Mouse (Mus musculus): ENCODE data around the gene Axin2. TPM values are rescaled to one million over a fixed set of nuclear protein-coding genes. Genes with fewer than 3 reads are reported as not detected.

Axin2 gene
- polyA plus RNA-seq, 1 experiment from 2014 or later = 11.7 TPM

DNA sequence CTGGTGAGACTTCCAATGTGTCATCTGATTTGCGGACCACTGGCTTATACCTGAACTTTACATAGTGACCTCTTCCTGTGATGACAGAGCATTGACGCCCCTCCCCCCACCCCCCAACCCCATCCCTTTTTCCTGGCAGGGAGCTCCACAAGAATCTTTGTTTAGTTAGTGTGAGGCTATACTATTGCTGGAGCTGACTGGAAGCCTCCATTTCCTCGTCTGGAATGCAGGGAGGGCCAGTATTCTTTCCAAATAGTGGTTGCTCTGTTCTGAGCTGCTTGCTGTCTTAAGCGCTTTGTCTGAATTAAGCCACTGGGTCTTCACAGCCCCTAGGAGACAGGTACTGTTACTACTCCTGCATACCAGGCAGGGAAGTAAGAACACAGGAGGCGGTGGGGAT, 53.7 kb downstream of the Axin2 start:
- Histone ChIP-seq H3K4me1 (replicated peaks; ENCODE audit: control insufficient read depth, insufficient read depth, low read length) (peaks cover 15% of the 10 kb centered on the region; the same call in 1 of the 2 replicates), H3K4me2 (replicated peaks) (no peak overlapping the region), H3K9me3 (ENCODE audit: control insufficient read depth, low read length) (no peaks in the 10 kb centered on the region), H3K4me3 (replicated peaks; ENCODE audit: low read length) (no peak overlapping the region), H3K9ac (no peak overlapping the region), H3K27me3 (ENCODE audit: control insufficient read depth, insufficient read depth, low read length) (no peaks in the 10 kb centered on the region), H3K27ac (no peak overlapping the region), H3K36me3 (replicated peaks; ENCODE audit: control insufficient read depth, insufficient read depth) (no peaks in the 10 kb centered on the region)
- no peak for ATAC-seq (ENCODE audit: low FRiP score)
- 58% methylated on average over 5 of the region's 5 CpGs for WGBS
- DNase-seq (ENCODE audit: low spot score) = no peak

DNA sequence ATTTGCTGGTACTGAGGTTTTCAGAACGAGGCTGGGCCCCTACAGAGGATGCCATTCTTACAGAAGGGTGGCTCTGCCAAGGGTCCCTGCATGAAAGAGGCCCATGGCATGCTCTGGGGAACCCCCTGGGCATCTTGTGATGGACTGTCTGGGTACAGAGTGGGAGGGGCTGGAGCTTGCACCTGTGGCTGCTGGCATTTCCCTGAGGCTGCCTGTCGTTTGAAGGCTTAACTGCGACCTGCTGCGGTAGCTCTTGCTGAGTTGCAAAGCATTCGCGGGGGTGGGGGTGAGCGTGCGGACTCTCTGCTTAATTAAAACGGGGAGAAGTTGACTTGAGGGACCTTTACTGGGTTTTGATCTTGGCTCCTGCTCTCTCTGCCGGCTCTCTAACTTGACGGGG, 55.4 kb downstream of the Axin2 start:
- Histone ChIP-seq H3K4me1 (replicated peaks; ENCODE audit: control insufficient read depth, insufficient read depth, low read length) (peaks cover 15% of the 10 kb centered on the region; the same call in 1 of the 2 replicates), H3K27ac (no peak overlapping the region), H3K27me3 (ENCODE audit: control insufficient read depth, insufficient read depth, low read length) (no peaks in the 10 kb centered on the region), H3K36me3 (replicated peaks; ENCODE audit: control insufficient read depth, insufficient read depth) (no peaks in the 10 kb centered on the region), H3K9ac (no peak overlapping the region), H3K4me2 (replicated peaks) (no peak overlapping the region), H3K4me3 (replicated peaks; ENCODE audit: low read length) (no peak overlapping the region), H3K9me3 (ENCODE audit: control insufficient read depth, low read length) (no peaks in the 10 kb centered on the region)
- DNase-seq (ENCODE audit: low spot score) = no peak
- 22% methylated on average over 11 of the region's 11 CpGs for WGBS
- ATAC-seq (ENCODE audit: low FRiP score) = no peak

DNA sequence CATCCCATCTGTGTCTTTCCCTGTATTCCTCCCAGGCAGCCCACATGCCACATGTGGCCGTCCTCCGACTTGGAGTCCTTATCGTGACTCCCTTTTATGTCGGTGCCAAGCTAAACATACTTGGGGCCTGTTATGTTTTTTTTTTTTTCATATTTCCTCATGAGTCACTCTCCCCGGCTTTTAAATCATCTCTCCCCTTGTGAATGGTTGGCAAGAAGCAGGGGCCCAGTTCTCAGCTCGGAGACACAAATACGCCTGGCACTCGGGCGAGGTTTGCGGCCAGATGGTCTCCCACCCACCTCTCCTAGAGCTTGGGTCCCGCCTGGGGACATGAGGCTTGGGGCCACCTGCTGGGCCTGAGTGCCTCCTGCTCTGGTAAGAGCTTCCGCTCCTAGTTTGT, 60.4 kb downstream of the Axin2 start:
- no peak overlapping the region for H3K4me2 ChIP-seq (replicated peaks)
- DNase-seq (ENCODE audit: low spot score) = no peak

DNA sequence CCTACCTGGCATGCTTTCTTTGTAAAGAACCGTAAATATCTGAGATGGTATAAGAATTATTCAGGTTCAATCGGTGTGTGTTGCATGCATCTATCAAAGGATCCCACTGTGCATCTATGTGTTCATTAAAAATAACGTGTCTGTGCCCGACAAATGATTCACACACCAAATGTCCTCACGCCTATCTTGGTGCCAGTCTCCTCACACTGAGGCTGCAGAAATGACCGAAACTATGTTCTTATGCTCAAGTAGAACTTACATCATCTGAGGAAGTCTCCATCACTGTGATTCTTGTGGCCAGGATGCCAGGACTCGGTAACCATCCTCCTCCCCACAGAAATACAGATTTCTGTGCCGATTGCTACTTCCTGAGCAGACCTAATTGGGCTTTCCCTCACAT, 60.9 kb downstream of the Axin2 start:
- no peak overlapping the region for H3K9ac ChIP-seq
- H3K27me3 ChIP-seq (ENCODE audit: control insufficient read depth, insufficient read depth, low read length) = no peaks in the 10 kb centered on the region
- no peaks in the 10 kb centered on the region for H3K4me1 ChIP-seq (replicated peaks; ENCODE audit: control insufficient read depth, insufficient read depth, low read length)
- DNase-seq (ENCODE audit: low spot score) (no peak), ATAC-seq (ENCODE audit: low FRiP score) (no peak)
- H3K4me2 ChIP-seq (replicated peaks) = no peak overlapping the region
- no peaks in the 10 kb centered on the region for H3K36me3 ChIP-seq (replicated peaks; ENCODE audit: control insufficient read depth, insufficient read depth)
- no peak overlapping the region for H3K27ac ChIP-seq
- 91% methylated on average over 8 of the region's 8 CpGs for WGBS
- no peaks in the 10 kb centered on the region for H3K9me3 ChIP-seq (ENCODE audit: control insufficient read depth, low read length)
- no peak overlapping the region for H3K4me3 ChIP-seq (replicated peaks; ENCODE audit: low read length)

More for the DNA sequence above, 60.4 kb downstream of the Axin2 start:
- Histone ChIP-seq H3K36me3 (replicated peaks; ENCODE audit: control insufficient read depth, insufficient read depth) (no peaks in the 10 kb centered on the region), H3K27ac (no peak overlapping the region), H3K9ac (no peak overlapping the region), H3K4me3 (replicated peaks; ENCODE audit: low read length) (no peak overlapping the region), H3K4me1 (replicated peaks; ENCODE audit: control insufficient read depth, insufficient read depth, low read length) (0 out of 2 replicates have a peak, but pooled peaks cover under 1% of the 10 kb centered on the region), H3K9me3 (ENCODE audit: control insufficient read depth, low read length) (no peaks in the 10 kb centered on the region), H3K27me3 (ENCODE audit: control insufficient read depth, insufficient read depth, low read length) (no peaks in the 10 kb centered on the region)
- 82% methylated on average over 12 of the region's 12 CpGs for WGBS
- no peak for ATAC-seq (ENCODE audit: low FRiP score)

DNA sequence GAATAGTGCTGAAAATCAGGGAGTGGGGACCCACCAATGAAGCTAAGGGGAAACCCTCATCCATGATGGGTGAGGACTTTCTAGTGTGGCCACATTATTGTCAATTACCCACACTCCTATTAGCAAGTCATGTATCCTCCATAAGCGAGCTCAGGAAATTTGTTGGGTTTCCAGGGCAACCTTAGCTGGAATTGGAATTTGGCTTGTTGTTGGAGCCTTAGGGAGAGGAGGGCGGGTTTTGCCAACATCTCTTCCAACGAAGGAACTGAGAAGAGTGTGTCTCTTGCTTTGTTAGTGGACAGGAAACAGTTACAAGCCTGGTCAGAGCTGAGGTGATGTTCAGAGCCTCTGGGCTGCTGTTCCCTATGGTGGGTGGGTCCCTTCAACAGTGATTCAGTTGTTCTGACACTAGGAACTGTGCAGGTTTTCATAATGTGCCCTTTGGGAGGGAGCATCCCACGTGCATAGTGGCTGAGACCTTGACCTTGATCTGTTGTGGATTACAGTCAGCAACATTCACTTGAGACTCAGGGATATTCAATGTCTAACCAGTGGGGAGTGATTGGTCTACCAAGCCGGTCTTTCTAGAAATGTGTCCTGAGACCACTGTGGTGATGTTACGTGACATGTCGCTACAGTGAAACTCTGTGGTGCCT, 63.4 kb downstream of the Axin2 start:
- Histone ChIP-seq H3K9me3 (ENCODE audit: control insufficient read depth, low read length) (no peaks in the 10 kb centered on the region), H3K4me2 (replicated peaks) (no peak overlapping the region), H3K36me3 (replicated peaks; ENCODE audit: control insufficient read depth, insufficient read depth) (no peaks in the 10 kb centered on the region), H3K4me1 (replicated peaks; ENCODE audit: control insufficient read depth, insufficient read depth, low read length) (no peaks in the 10 kb centered on the region), H3K27me3 (ENCODE audit: control insufficient read depth, insufficient read depth, low read length) (no peaks in the 10 kb centered on the region), H3K4me3 (replicated peaks; ENCODE audit: low read length) (no peak overlapping the region), H3K9ac (no peak overlapping the region), H3K27ac (no peak overlapping the region)
- no peak for DNase-seq (ENCODE audit: low spot score)
- no peak for ATAC-seq (ENCODE audit: low FRiP score)
- 59% methylated on average over 7 of the region's 7 CpGs for WGBS

DNA sequence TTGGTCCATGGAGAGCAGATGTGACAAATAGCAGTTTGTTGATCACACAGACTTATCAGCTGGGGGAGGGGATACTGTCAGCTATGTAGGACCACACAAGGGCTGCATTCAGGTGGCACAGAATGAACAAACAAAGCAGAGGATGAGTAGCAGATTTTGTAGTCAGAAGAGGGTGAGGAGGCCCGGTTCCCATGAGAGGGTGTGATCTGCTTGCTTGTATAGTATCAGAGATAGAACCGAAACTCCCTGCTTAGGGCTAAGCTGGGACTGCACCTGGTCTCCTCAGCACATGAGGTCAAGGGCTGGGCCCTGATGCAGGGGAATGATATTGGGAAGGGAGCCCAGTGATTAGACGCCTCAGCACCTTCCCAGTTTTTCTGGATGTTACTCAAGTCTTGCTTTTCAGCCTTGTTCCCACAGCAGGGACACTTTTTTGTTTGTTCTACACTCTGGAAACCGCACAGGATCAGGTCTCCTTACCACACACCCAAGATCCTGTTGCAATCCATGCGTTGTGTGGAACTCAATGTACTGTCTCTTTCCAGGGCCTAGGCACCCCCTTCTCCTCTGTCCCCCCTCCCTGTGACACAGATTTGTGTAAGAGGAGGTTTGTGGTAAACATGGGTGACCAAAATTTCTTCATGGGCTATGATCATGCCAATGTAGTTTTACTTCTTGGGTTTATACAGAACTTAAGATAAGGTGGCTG, 64.7 kb downstream of the Axin2 start:
- no peak for ATAC-seq (ENCODE audit: low FRiP score)
- Histone ChIP-seq H3K4me3 (replicated peaks; ENCODE audit: low read length) (no peak overlapping the region), H3K4me2 (replicated peaks) (no peak overlapping the region), H3K9ac (no peak overlapping the region), H3K4me1 (replicated peaks; ENCODE audit: control insufficient read depth, insufficient read depth, low read length) (no peaks in the 10 kb centered on the region), H3K27ac (no peak overlapping the region), H3K9me3 (ENCODE audit: control insufficient read depth, low read length) (no peaks in the 10 kb centered on the region), H3K27me3 (ENCODE audit: control insufficient read depth, insufficient read depth, low read length) (no peaks in the 10 kb centered on the region), H3K36me3 (replicated peaks; ENCODE audit: control insufficient read depth, insufficient read depth) (no peaks in the 10 kb centered on the region)
- DNase-seq (ENCODE audit: low spot score) = no peak
- WGBS = 72% methylated on average over 5 of the region's 5 CpGs

DNA sequence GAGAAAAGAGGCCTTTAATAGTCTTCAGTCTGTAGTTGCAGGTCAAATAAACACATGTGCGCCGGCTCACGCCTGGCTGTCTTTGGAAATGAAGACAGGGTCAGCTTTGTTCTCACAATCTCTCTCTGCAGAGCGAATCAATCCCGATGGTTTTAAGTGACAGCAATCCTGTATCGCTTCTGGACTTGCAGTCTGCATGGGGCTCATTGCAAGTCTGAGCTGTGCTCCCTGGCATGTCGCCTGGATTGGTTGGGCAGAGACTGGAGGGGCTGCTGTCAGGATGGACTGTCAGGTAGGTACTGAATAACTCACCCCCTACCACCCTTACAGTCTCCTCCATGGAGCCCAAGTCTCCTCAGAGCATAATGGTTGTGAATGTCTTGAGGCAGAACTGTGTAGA, 65.7 kb downstream of the Axin2 start:
- H3K4me1 ChIP-seq (replicated peaks; ENCODE audit: control insufficient read depth, insufficient read depth, low read length) = no peaks in the 10 kb centered on the region
- no peak overlapping the region for H3K4me2 ChIP-seq (replicated peaks)
- H3K36me3 ChIP-seq (replicated peaks; ENCODE audit: control insufficient read depth, insufficient read depth) = no peaks in the 10 kb centered on the region
- no peaks in the 10 kb centered on the region for H3K9me3 ChIP-seq (ENCODE audit: control insufficient read depth, low read length)
- no peak overlapping the region for H3K9ac ChIP-seq
- ATAC-seq (ENCODE audit: low FRiP score) (no peak), DNase-seq (ENCODE audit: low spot score) (no peak)
- no peak overlapping the region for H3K27ac ChIP-seq
- WGBS = 69% methylated on average over 7 of the region's 7 CpGs
- H3K27me3 ChIP-seq (ENCODE audit: control insufficient read depth, insufficient read depth, low read length) = no peaks in the 10 kb centered on the region
- H3K4me3 ChIP-seq (replicated peaks; ENCODE audit: low read length) = no peak overlapping the region

DNA sequence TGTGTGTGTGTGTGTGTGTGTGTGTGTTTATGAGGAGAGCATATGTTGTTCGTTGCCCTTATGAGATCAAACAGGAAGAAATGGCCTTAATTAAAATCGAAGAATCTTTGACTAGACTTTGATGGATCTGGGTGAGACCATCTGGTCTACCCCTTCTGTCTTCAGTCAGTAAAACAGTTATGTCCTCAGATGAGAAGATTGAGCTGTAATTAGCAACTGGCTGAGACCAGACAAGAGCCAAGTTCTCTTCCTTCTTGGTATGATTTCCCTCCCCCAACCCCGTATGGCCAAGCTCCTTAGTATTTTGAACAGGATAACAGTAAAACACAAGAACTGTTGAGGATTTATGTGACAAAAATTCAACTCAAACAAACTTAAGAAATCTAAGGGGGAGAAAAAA, 67.1 kb downstream of the Axin2 start:
- no peak overlapping the region for H3K4me3 ChIP-seq (replicated peaks; ENCODE audit: low read length)
- H3K4me2 ChIP-seq (replicated peaks) = no peak overlapping the region
- no peaks in the 10 kb centered on the region for H3K36me3 ChIP-seq (replicated peaks; ENCODE audit: control insufficient read depth, insufficient read depth)
- WGBS = 80% methylated on average over 3 of the region's 3 CpGs
- no peak overlapping the region for H3K9ac ChIP-seq
- H3K4me1 ChIP-seq (replicated peaks; ENCODE audit: control insufficient read depth, insufficient read depth, low read length) = no peaks in the 10 kb centered on the region
- DNase-seq (ENCODE audit: low spot score) (no peak), ATAC-seq (ENCODE audit: low FRiP score) (no peak)
- no peaks in the 10 kb centered on the region for H3K9me3 ChIP-seq (ENCODE audit: control insufficient read depth, low read length)
- H3K27ac ChIP-seq = no peak overlapping the region
- H3K27me3 ChIP-seq (ENCODE audit: control insufficient read depth, insufficient read depth, low read length) = no peaks in the 10 kb centered on the region

DNA sequence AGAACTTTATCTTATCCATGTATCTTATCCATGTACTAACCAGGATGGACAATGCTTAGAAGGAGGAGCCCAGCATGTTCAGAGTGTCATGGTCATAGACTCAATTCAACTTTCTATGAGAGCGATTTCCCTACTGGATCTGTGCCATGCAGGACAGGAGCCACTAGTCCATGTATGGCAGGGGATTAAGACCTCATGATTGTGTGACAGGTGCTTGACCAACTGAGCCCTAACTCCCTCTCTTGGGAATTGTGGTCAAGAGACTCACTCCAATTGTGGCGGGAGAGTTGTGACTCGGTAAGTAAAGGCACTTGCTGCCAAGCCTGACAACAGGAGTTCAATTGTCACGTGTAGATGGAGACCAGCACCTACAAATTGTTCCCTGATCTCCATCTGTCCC, 67.6 kb downstream of the Axin2 start:
- 82% methylated on average over 4 of the region's 4 CpGs for WGBS
- no peak for DNase-seq (ENCODE audit: low spot score)

More for the DNA sequence above, 67.6 kb downstream of the Axin2 start:
- Histone ChIP-seq H3K9me3 (ENCODE audit: control insufficient read depth, low read length) (no peaks in the 10 kb centered on the region), H3K36me3 (replicated peaks; ENCODE audit: control insufficient read depth, insufficient read depth) (no peaks in the 10 kb centered on the region), H3K4me2 (replicated peaks) (no peak overlapping the region), H3K4me1 (replicated peaks; ENCODE audit: control insufficient read depth, insufficient read depth, low read length) (no peaks in the 10 kb centered on the region), H3K4me3 (replicated peaks; ENCODE audit: low read length) (no peak overlapping the region), H3K27me3 (ENCODE audit: control insufficient read depth, insufficient read depth, low read length) (no peaks in the 10 kb centered on the region), H3K27ac (no peak overlapping the region), H3K9ac (no peak overlapping the region)
- no peak for ATAC-seq (ENCODE audit: low FRiP score)
